16 mouse cellular contexts compared by ENCODE assay signal in the genomic region with DNA sequence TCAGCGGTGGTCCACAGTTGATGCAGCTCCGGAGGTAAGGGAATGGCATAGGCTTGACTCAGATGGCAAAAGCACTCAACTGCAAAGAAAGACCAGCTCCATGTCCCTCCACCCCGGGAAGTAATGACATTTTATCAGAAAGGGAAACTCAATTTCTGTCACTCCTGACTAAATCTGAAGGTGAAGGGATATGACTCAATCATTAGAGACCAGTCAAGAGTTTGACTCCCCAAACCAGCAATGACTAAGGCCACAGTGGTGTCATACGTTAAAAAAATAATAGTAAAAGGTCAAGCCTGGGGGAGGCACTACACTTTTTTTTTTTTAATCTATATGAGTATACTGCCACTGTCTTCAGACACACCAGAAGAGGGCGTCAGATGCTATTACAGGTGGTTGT.
"Had no signal": no experiment of that assay in that cellular context is flagged by ENCODE, and none has a peak within 500 bp of the region (broad histone marks: within the 10 kb centered on the region; RNA-seq: fewer than 3 reads in every experiment).

No protein-coding gene starts in this region.

- DNase-seq: retina, postnatal 1 day; right cerebral cortex, adult 18-20 months; right cerebral cortex, postnatal 14 days; right cerebral cortex, postnatal 25 days; right cerebral cortex, postnatal 4 days; spleen, adult 18-20 months; thymus, adult 18-20 months; thymus, adult 2 months; thymus, postnatal 14 days; thymus, postnatal 25 days; thymus, postnatal 36 days; thymus, postnatal 4 days had no signal

- H3K27ac ChIP-seq: neural tube, embryonic 13.5 days; neural tube, embryonic 15.5 days; stomach, embryonic 15.5 days; stomach, postnatal 0 days had no signal

- H3K4me2 ChIP-seq: neural tube, embryonic 13.5 days; neural tube, embryonic 15.5 days; stomach, embryonic 15.5 days had no signal

- H3K9me3 ChIP-seq: neural tube, embryonic 13.5 days; neural tube, embryonic 15.5 days; stomach, embryonic 15.5 days had no signal

- H3K9ac ChIP-seq: neural tube, embryonic 13.5 days; neural tube, embryonic 15.5 days; stomach, embryonic 15.5 days had no signal

- H3K27me3 ChIP-seq: neural tube, embryonic 13.5 days; neural tube, embryonic 15.5 days; stomach, embryonic 15.5 days had no signal

- H3K4me3 ChIP-seq: neural tube, embryonic 13.5 days; neural tube, embryonic 15.5 days; stomach, embryonic 15.5 days had no signal

- H3K36me3 ChIP-seq: neural tube, embryonic 13.5 days; neural tube, embryonic 15.5 days; stomach, embryonic 15.5 days had no signal
